Mouse (Mus musculus) limb, embryonic 11.5 days (tissue): ENCODE data around the gene Dntt. TPM values are rescaled to one million over a fixed set of nuclear protein-coding genes. Genes with fewer than 3 reads are reported as not detected.

Experiments
- ATAC-seq: fragments of 200-750 bp; cut with Nextera tagmentation; 2 replicates; pipeline ENCODE4 v1.8.0; 2017; ENCODE audit warnings: low read depth; ENCODE audit not compliant: insufficient number of reproducible peaks, low FRiP score, low TSS enrichment
- DNase-seq: peaks from one replicate; pipeline ENCODE4 v3.0.0-alpha.2; 2015; ENCODE audit warnings: low spot score
- H3K27ac ChIP-seq: fragments of 300-500 bp; sonication (generic); replicated peaks from 2 replicates; pipeline ENCODE4 v1.5.1; 2014; ENCODE audit warnings: low read depth, mild to moderate bottlenecking, low read length
- H3K27me3 ChIP-seq: fragments of 300-500 bp; sonication (generic); 2 replicates; pipeline ENCODE4 v1.6.1; 2014; ENCODE audit warnings: mild to moderate bottlenecking, low read length, mixed read lengths; ENCODE audit not compliant: control insufficient read depth, insufficient read depth
- H3K36me3 ChIP-seq: fragments of 300-500 bp; sonication (generic); 2 replicates; pipeline ENCODE4 v1.6.1; 2014; ENCODE audit warnings: mild to moderate bottlenecking, low read length, moderate library complexity, mixed read lengths; ENCODE audit not compliant: control insufficient read depth, insufficient read depth
- H3K4me1 ChIP-seq: fragments of 300-500 bp; sonication (generic); 2 replicates; pipeline ENCODE4 v1.6.1; 2014; ENCODE audit warnings: low read length, mixed read lengths; ENCODE audit not compliant: control insufficient read depth, insufficient read depth
- H3K4me2 ChIP-seq: fragments of 300-500 bp; sonication (generic); 2 replicates; pipeline ENCODE4 v1.6.1; 2014; ENCODE audit warnings: low read depth, mild to moderate bottlenecking, moderate library complexity; ENCODE audit not compliant: severe bottlenecking
- H3K4me3 ChIP-seq: fragments of 300-500 bp; sonication (generic); 2 replicates; pipeline ENCODE4 v1.5.1; 2014; ENCODE audit warnings: low read depth, low read length
- H3K9ac ChIP-seq: fragments of 300-500 bp; sonication (generic); 2 replicates; pipeline ENCODE4 v1.6.1; 2014; ENCODE audit warnings: mild to moderate bottlenecking, low read length
- H3K9me3 ChIP-seq: fragments of 300-500 bp; sonication (generic); 2 replicates; pipeline ENCODE4 v1.6.1; 2016; ENCODE audit warnings: low read length; ENCODE audit not compliant: control insufficient read depth
- WGBS: fragments of 180-500 bp; shearing (Covaris S2); extraction: QIAGEN DNeasy Blood & Tissue Kit; methylation state at CpG from one replicate; pipeline ENCODE4 v1.1.7; 2014; 5-methylcytosine and 5-hydroxymethylcytosine counted together
- polyA plus RNA-seq: library from polyadenylated mRNA; unstranded; fragments of >200 nt; fragmentation: Nextera tagmentation; extraction: Ambion mirVana; gene quantifications from 2 replicates; pipeline ENCODE4 v1.2.1, GENCODE M21; 2014

Dntt gene
- polyA plus RNA-seq, 1 experiment from 2014 or later = not detected

DNA sequence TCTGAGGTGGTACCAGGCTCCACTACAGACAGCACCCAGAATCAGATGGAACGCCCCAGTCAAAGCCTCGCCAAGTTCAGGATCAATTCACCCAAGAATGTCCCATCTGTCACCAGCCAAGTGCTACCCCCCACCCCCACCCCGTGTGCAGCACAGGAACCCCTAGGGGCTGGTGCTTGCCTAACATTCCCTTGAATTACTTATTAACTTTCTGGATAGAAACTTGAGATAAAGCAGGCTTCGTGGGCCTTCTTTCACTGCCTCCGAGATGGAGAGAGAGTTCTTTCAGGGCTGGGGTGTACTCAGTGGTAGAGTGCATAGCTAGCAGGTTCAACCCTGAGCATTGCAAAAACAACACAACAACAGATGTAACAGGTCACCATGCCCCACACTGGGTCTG lies 23.2 kb downstream of the Dntt start:
- Histone ChIP-seq H3K36me3 (no peaks in the 10 kb centered on the region), H3K4me1 (no peaks in the 10 kb centered on the region), H3K27ac (no peak overlapping the region), H3K9me3 (no peaks in the 10 kb centered on the region), H3K4me2 (no peak overlapping the region), H3K4me3 (no peak overlapping the region), H3K27me3 (no peaks in the 10 kb centered on the region), H3K9ac (no peak overlapping the region)
- no peak for DNase-seq
- WGBS = 82% methylated on average over 5 of the region's 5 CpGs
- ATAC-seq = no peak

DNA sequence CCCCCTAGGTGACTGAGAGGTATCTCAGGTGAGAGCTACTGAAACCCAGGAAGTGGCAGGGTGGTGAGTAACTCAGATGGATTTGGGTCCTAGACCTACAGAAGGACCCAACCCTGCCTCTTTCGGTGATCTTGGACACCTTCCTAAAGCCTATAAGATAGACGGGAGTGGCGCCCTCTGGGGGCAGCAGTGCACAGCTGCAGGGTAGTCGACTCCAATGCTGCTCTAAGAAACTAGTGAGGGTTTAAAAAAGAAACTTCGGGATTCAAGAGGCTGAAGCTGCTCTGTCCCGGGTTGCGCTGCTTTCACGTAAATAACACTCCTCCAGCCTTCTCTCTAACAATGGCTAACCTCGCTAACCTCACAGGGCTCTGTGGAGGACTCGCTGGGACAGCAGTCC lies 24.5 kb downstream of the Dntt start:
- 37% methylated on average over 10 of the region's 10 CpGs for WGBS

DNA sequence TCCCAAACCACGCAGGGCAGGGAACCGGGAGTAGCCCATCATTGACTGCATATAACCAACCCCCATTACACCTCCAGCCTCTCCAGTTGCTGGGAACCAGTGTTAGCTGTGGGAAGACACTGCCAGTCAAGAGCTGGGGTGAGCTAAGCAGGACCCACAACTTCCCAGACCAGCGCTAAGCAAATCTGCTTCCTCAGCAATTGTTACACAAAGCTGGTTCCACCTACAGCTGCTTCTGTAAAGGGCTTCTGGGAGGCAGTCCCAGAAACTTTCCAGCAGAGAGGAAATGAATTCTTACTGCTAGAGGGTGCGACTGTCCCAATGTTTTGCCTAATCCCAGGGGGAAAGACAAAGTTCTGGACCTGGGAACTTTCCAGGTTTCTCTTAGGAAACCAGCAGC lies 25.6 kb downstream of the Dntt start:
- DNase-seq (no peak), ATAC-seq (no peak)
- WGBS = 67% methylated on average over 4 of the region's 4 CpGs
- Histone ChIP-seq H3K4me2 (no peak overlapping the region), H3K9me3 (no peaks in the 10 kb centered on the region), H3K27ac (no peak overlapping the region), H3K4me1 (no peaks in the 10 kb centered on the region), H3K4me3 (no peak overlapping the region), H3K36me3 (no peaks in the 10 kb centered on the region), H3K27me3 (no peaks in the 10 kb centered on the region), H3K9ac (no peak overlapping the region)

More for the DNA sequence above, 24.5 kb downstream of the Dntt start:
- DNase-seq (peak; percentile 34), ATAC-seq (no peak)
- no peak overlapping the region for H3K9ac ChIP-seq
- no peaks in the 10 kb centered on the region for H3K4me1 ChIP-seq
- no peak overlapping the region for H3K4me3 ChIP-seq
- H3K27me3 ChIP-seq = no peaks in the 10 kb centered on the region
- no peaks in the 10 kb centered on the region for H3K36me3 ChIP-seq
- no peak overlapping the region for H3K4me2 ChIP-seq
- H3K9me3 ChIP-seq = no peaks in the 10 kb centered on the region
- no peak overlapping the region for H3K27ac ChIP-seq

DNA sequence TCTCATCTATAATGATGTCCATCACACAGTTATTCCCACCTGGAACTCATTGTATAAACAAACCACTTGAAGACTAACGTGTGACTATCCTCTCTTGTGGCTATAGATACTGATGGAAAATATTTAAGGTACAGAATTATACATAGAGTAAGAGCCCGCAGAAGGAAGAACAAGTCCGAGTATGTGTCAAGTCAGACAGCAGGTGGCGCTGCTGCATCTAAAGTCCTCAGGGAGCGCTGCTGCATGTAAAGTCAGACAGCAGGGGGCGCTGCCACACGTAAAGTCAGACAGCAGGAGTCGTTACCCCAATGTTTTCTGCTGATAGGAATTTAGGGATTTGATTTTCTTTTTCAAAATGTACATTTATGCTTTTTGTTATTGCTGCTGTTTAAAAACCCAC lies 42.4 kb downstream of the Dntt start:
- Histone ChIP-seq H3K4me2 (no peak overlapping the region), H3K36me3 (no peaks in the 10 kb centered on the region), H3K9ac (no peak overlapping the region), H3K27ac (no peak overlapping the region), H3K4me3 (no peak overlapping the region), H3K4me1 (no peaks in the 10 kb centered on the region), H3K9me3 (no peaks in the 10 kb centered on the region), H3K27me3 (no peaks in the 10 kb centered on the region)
- ATAC-seq (no peak), DNase-seq (peak; percentile 97)
- WGBS = 8% methylated on average over 8 of the region's 8 CpGs

DNA sequence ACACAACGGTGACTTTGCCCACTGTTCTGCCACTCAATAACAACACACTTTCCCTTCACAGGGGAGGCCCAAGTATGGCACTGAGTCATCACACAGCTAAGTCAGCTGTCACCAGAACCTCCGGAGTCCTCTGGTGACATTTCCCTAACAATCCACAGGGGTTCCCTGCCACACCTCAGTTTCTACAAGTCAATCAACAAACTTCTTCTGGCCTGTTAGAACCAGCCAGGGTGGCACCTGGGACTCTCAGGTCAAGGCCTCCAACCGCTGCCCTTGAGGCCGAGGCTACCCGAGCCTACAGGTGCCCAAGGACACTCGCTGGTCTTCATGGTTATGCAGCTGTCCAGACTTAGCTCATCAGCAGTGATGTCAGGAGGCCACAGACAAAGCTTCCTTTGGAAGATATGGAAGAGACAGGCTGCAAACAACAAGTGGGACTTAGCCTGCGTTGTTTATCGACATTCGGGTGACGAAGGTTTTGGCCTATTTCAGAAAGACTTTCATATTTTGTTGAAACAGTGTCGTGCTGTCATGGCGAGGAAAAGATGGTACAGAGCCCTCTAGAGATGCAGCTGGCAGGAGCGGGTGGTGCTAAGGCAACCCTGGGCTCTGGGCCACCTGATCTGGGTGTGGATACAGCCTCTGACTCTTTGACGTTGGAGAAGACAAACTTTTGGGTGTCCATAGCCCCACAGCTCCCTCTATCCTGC lies 44.8 kb downstream of the Dntt start:
- ATAC-seq (no peak), DNase-seq (no peak)
- Histone ChIP-seq H3K9me3 (no peaks in the 10 kb centered on the region), H3K4me1 (no peaks in the 10 kb centered on the region), H3K27me3 (no peaks in the 10 kb centered on the region), H3K9ac (no peak overlapping the region), H3K4me2 (no peak overlapping the region), H3K36me3 (no peaks in the 10 kb centered on the region), H3K27ac (no peak overlapping the region), H3K4me3 (no peak overlapping the region)
- 90% methylated on average over 14 of the region's 14 CpGs for WGBS

DNA sequence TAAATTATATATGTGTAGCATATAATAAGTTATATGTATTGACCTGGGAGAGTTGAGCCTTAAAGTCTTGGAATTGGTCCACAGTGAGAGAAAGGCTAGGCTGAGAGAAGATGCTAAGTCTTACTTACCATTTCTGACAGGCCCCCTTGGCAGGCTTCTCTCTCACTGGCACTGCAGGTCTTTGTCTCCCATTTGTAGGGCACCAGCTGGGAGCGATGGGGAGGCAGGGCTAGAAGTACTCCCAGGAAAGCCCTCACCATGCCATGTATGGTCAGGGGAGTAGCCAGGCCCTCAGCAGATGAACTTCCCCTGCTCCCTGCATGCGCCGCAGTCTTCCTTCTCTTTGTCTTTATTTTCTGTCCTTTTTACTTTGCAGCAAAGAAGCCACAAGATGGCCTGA lies 47.8 kb downstream of the Dntt start, which contains the start of gene Opalin:
Gene Opalin (minus strand): TSS at position 208 of the 400 bp plus-strand sequence.
- WGBS = 81% methylated on average over 3 of the region's 3 CpGs
- no peaks in the 10 kb centered on the region for H3K9me3 ChIP-seq
- DNase-seq = no peak
- H3K4me2 ChIP-seq = no peak within 1 kb of the TSS
- no peaks in the 10 kb centered on the region for H3K27me3 ChIP-seq
- no peaks in the 10 kb centered on the region for H3K36me3 ChIP-seq
- H3K4me3 ChIP-seq = no peak within 1 kb of the TSS
- H3K4me1 ChIP-seq = no peaks in the 10 kb centered on the region
- no peak for ATAC-seq
- no peak within 1 kb of the TSS for H3K27ac ChIP-seq
- H3K9ac ChIP-seq = no peak within 1 kb of the TSS

DNA sequence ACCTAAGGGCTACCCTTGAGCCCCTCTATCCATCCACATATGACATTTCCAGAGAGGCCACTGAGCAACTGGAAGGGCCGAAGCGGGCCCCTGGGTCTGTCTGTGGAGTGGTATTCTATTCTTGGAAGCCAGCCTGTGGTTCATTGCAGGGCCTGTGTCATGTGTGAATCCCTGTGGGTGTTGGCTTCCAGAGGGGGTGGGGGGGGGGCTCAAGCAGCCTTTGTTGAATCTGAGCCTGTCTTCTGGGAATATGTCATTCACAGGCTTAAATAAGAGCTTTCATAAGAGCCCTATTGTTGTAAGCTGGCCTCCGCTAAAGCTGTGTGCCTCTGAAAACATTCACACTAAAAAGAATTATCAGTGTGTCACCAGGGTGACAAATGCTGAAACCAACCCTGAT lies 52.5 kb downstream of the Dntt start:
- Histone ChIP-seq H3K9me3 (no peaks in the 10 kb centered on the region), H3K9ac (no peak overlapping the region), H3K36me3 (no peaks in the 10 kb centered on the region), H3K4me1 (no peaks in the 10 kb centered on the region), H3K4me3 (no peak overlapping the region), H3K4me2 (no peak overlapping the region), H3K27ac (no peak overlapping the region), H3K27me3 (no peaks in the 10 kb centered on the region)
- no peak for DNase-seq
- WGBS = 92% methylated on average over 3 of the region's 3 CpGs
- ATAC-seq = no peak

DNA sequence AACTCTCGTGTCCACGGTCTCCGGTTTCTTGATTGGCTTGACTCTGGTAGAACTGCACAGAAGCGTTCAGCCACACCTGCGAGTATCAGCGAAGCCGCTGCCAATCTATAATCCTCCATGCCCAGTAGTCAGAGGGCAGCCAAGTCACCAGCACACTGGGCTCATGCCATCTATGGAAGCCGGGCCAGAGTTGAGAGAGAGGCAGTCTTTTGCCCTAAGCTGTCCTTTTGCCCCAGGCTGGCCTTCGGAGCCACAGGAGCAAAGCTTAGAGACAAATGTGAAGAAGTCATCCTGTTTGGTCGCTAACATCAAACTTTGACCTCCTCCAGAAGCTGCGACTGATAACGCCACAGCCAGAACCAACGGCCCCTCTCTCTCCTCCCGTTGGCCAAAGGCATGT lies 54.6 kb downstream of the Dntt start:
- Histone ChIP-seq H3K4me3 (no peak overlapping the region), H3K9ac (no peak overlapping the region), H3K27me3 (no peaks in the 10 kb centered on the region), H3K9me3 (no peaks in the 10 kb centered on the region), H3K36me3 (no peaks in the 10 kb centered on the region), H3K27ac (no peak overlapping the region), H3K4me2 (no peak overlapping the region), H3K4me1 (no peaks in the 10 kb centered on the region)
- WGBS = 92% methylated on average over 14 of the region's 14 CpGs
- DNase-seq (no peak), ATAC-seq (no peak)

DNA sequence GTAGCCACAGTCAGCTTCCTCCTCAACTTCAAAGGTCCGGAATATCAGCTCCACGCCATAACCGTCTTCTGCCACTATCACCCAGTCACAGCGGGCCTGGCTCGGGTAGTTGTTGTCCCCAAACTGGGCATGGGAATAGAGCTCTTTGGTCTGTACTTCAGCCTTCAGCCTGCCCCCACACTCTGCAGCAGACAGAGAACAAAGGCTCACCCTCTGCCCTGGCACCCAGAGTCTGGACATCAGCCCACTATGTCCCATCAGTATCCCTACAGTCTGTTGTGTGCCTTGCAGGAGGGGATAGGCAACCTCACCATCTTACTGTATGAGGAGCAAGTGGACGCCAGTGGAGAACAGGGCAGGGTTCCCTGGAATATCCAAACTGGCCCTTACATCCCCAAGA lies 57.2 kb downstream of the Dntt start:
- ATAC-seq (no peak), DNase-seq (no peak)
- H3K4me3 ChIP-seq = no peak overlapping the region
- no peak overlapping the region for H3K9ac ChIP-seq
- H3K27me3 ChIP-seq = no peaks in the 10 kb centered on the region
- no peaks in the 10 kb centered on the region for H3K9me3 ChIP-seq
- no peaks in the 10 kb centered on the region for H3K4me1 ChIP-seq
- H3K27ac ChIP-seq = no peak overlapping the region
- 85% methylated on average over 6 of the region's 6 CpGs for WGBS
- no peak overlapping the region for H3K4me2 ChIP-seq
- H3K36me3 ChIP-seq = no peaks in the 10 kb centered on the region
